Mouse (Mus musculus) CD4-positive, CD25-positive, alpha-beta regulatory T cell, adult 4 months (primary cell): Measurements from ENCODE around the gene Camta2. TPM values are rescaled to one million over a fixed set of nuclear protein-coding genes. Genes with fewer than 3 reads are reported as not detected.

Source experiments
- polyA plus RNA-seq, 2 experiments: library from polyadenylated mRNA; unstranded; fragments of 100-300 nt; shearing (Covaris generic); gene quantifications; one replicate each; pipeline ENCODE4 v1.2.1; 2017

Camta2 gene
- polyA plus RNA-seq, 2 experiments from 2014 or later, result 12.2 to 15.8 TPM

Other genes with a start within 250 kb of the Camta2 start
- 10 to 100 TPM; 84.3 to 85.7 TPM for gene Med11, start 236.2 kb downstream of the Camta2 start, polyA plus RNA-seq
- not detected for gene Zmynd15, start 228.7 kb downstream of the Camta2 start, polyA plus RNA-seq
- gene Cxcl16, start 228.1 kb downstream of the Camta2 start, polyA plus RNA-seq, result under 1 TPM; 0.43 to 0.87 TPM
- gene Tm4sf5, start 182.9 kb downstream of the Camta2 start, polyA plus RNA-seq, result 1 to 10 TPM in 1 of 2 experiments, under 1 TPM in 1; 1.00 to 2.5 TPM
- not detected for gene Vmo1, start 173.5 kb downstream of the Camta2 start, polyA plus RNA-seq
- gene Gltpd2, start 168.9 kb downstream of the Camta2 start, polyA plus RNA-seq, result not detected
- gene Psmb6, start 162.7 kb downstream of the Camta2 start, polyA plus RNA-seq, result 100 to 1,000 TPM; 378 to 439 TPM
- not detected for gene Gm40193, start 155.2 kb downstream of the Camta2 start, polyA plus RNA-seq
- 1 to 10 TPM; 2.7 to 3.9 TPM for gene Pld2, start 148.0 kb downstream of the Camta2 start, polyA plus RNA-seq
- 1 to 10 TPM; 5.6 to 8.4 TPM for gene Mink1, start 125.2 kb downstream of the Camta2 start, polyA plus RNA-seq
- gene 4930544D05Rik, start 72.3 kb downstream of the Camta2 start, polyA plus RNA-seq, result under 1 TPM in 1 of 2 experiments, not detected in 1; 0.71 TPM
- gene Chrne, start 68.9 kb downstream of the Camta2 start, polyA plus RNA-seq, result 1 to 10 TPM; 1.4 to 2.1 TPM
- gene Gp1ba, start 49.0 kb downstream of the Camta2 start, polyA plus RNA-seq, result under 1 TPM; 0.39 to 0.43 TPM
- 100 to 1,000 TPM; 389 to 496 TPM for gene Rnf167, start 40.9 kb downstream of the Camta2 start, polyA plus RNA-seq
- 100 to 1,000 TPM in 1 of 2 experiments, 10 to 100 TPM in 1; 84.0 to 102 TPM for gene Slc25a11, start 40.6 kb downstream of the Camta2 start, polyA plus RNA-seq
- 1,000 to 10,000 TPM; 2,750 to 3,189 TPM for gene Pfn1, start 33.5 kb downstream of the Camta2 start, polyA plus RNA-seq
- gene Eno3, start 30.9 kb downstream of the Camta2 start, polyA plus RNA-seq, result 10 to 100 TPM; 32.6 to 32.7 TPM
- gene Spag7, start 18.7 kb downstream of the Camta2 start, polyA plus RNA-seq, result 100 to 1,000 TPM; 126 to 132 TPM
- 1 to 10 TPM in 1 of 2 experiments, under 1 TPM in 1; 0.30 to 1.2 TPM for gene Inca1, start 12.1 kb upstream of the Camta2 start, polyA plus RNA-seq
- 1 to 10 TPM; 1.0 to 1.1 TPM for gene Kif1c, start 12.4 kb upstream of the Camta2 start, polyA plus RNA-seq
- 1 to 10 TPM; 4.0 to 5.3 TPM for gene Zfp3, start 76.1 kb upstream of the Camta2 start, polyA plus RNA-seq
- gene Scimp, start 124.5 kb upstream of the Camta2 start, polyA plus RNA-seq, result under 1 TPM in 1 of 2 experiments, not detected in 1; 0.81 TPM
- 10 to 100 TPM in 1 of 2 experiments, 1 to 10 TPM in 1; 8.5 to 10.9 TPM for gene Rabep1, start 156.7 kb upstream of the Camta2 start, polyA plus RNA-seq